Mouse (Mus musculus) testis, postnatal 10 days (tissue): ENCODE data around the gene Ccdc155.

Experiments used
- DNase-seq: peaks from one replicate; pipeline ENCODE4 v3.0.0; 2021; ENCODE audit warnings: low spot score

The Ccdc155 gene

DNA sequence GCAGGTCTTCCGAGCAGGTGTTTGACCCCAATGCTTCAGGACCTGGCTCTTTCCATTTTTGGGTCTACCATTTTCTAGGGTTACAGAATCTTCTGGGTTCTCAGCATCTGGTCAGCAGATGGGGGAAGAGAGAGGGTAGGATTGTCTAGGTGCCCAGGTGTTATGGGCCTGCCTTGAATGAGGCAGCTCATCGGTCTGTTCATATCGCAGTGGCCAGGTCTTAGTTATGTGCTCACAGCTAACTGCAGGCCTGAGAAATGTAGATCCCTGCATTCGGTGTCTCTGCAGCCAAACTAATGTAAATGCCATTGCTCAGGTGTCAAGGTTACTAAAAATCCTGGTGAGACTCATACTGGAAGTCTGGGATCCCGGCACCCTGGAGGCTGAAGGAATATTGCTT is 21.7 kb upstream of the Ccdc155 start:
- DNase-seq = peak; percentile 27

DNA sequence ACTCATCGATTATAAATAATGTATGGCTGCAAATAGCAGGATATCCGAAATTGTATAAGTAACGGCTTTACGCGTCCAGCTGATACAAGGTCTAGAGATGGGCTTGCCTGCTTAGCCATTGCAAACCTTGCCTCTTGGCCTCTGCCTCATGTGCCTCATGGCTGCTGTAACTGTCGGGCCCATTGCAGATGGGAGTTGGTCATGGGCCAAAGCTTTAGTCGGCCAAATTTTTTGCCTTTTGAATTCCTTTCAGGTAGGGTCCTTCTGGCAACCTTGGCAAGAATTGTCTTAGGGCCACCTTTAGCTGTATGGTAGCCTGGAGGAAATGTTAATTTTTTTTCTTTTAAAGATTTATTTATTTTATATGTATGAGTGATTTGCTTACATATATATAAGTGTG is 20.1 kb upstream of the Ccdc155 start:
- DNase-seq = peak; percentile 33

DNA sequence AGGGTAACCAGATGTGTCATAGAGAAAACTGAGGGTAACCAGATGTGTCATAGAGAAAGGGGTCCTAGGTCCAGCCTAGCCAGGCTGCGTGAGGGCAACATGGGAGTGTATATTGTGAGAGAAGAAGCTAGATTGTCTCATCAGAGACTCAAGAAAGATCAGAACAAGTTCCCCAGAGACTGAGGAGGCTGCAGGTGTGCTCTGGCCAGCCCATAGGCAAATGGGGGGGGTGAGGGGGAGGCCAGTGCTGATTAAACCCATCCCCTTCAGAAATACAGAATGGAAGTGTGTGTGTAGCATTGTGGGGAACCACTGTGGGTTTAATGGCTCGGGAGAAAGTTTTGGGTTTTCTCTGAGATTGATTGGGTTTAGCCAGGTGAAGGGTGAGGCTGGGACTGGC is 17.0 kb upstream of the Ccdc155 start:
- DNase-seq = no peak

DNA sequence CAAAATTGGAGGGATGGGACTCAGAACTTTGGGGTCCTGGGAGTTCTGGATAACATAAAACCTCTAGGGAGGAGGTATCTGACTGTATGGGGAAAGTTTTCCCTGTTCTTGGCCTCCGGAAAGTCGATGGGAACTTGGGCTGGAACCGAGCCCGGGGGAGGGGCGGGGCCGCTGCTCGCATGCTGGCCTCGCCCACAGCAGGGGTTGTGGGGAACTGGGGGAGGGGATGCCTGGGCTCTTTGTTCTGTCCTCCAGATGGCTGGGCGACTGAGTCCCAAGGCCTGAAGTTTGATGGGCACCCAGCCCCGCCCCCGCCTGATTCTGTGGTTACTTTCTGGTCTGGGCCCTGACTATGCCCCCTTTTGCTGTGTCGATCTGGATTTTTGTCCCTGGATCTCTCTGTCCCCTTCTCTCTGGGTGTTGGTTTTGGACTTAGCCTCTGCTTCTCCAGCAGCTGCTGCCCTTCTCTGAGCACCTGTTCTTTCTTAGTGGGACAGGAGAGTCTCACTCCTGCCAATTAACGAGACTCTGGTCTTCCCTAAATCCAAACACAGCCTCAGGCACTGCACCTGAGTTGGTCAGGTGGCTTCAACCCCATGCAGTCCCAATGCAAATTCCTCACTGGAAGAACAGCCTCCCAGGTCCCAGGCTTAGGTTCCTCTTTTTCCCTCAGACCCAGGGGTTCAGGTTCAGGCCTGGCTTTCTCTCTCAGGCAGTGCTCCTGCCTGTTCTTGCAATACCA is 11.9 kb upstream of the Ccdc155 start:
- peak; percentile 89 for DNase-seq

DNA sequence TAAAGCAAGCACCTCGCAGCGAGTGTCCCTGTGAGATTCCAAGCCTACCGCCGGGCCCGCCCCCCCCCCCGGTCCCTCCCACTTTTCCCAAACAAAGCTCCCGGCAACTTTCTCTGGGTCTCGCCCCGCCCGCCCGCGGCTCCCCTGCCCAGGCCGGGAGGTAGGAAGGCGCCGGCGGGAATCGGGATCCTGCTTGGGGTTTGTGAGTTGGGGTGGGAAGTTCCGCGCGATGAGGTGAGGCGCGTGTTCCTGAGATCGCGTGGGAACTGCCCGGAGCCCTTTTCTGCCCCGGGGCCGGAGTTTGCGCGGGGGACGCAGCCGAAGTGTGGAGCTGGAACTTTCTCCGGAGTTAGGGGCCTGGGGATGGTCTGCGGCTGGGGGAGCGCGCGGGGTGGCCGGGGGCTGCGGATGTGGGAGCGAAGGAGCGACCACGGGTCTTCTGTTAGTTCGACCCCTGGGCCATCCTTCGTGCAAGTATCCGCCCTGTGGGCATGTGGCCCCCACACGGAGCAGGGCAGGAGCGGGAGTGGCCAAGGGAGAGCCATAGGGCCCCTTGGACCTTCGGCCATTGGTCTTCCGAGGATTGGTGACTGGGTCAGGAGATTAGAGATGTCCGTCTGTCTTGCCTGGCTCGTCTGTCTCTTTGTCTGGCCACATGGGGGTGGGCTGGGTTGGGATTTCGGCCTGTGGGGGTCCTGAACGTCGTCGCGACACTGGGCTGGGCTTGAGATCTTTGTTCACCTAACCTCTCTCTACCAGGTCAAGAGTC is 11.2 kb upstream of the Ccdc155 start, which contains the start of gene Tead2:
TSS of gene Tead2 (plus strand) at position 81 of the 769 bp plus-strand sequence.
- DNase-seq = peak; percentile 76

DNA sequence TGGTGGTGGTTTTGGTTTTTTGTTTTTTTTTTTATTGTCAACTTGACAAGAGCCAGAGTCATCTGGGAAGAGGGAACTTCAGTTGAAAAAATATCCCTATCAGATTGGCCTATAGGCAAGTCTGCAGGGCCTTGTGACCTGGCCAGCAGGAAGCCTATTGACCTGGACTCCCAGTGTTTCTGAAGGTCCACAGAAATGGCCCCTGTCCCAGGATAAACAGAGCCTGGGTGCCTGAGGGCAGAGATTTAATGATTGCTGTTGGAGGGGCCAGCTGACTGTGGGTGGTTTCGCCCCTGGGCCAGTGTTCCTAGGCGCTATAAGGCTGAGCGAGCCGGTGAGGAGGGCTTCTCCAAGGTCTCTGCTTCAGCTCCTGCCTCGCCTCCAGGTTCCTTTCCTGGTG is 9.0 kb upstream of the Ccdc155 start:
- no peak for DNase-seq

DNA sequence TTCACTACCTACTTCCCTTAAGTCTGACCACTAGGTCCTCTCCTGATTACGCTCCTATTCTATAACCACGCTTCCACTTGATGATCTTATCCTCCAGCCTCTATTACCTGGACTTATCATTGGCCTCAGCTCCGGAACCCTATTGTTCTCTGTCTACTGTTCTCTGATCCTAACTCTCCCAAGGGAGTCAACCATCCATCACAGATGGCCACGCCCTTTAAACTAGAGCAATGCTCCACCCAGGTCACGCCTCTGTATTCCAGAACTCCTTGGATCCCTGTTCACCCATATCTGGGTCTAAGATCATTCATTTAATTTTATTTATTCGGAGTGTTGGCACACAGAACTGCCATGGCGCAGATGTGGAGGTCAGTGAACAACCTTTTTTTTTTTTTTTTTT is 7.7 kb upstream of the Ccdc155 start:
- DNase-seq = no peak

DNA sequence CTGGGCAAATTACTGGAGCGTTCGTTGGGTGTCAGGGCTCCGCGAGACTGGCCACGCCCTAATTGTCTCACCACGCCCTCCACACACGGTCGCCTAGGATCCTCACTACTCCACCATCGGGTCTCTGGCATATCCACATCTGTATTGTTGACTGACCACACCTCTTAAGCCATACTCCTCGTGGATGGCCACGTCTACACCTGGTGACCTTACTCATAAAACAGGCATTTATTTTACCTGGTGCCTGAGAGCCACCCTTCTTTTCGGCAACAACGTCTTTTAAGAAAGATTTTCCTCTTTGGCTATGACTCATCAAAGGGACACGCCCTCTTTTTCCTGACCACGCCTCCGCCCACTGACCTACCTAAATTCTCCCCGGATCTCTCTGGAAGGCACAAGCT is 7.2 kb upstream of the Ccdc155 start, which contains the start of gene Dkkl1:
TSS of gene Dkkl1 (minus strand) at position 297 of the 401 bp plus-strand sequence.
- DNase-seq = no peak

DNA sequence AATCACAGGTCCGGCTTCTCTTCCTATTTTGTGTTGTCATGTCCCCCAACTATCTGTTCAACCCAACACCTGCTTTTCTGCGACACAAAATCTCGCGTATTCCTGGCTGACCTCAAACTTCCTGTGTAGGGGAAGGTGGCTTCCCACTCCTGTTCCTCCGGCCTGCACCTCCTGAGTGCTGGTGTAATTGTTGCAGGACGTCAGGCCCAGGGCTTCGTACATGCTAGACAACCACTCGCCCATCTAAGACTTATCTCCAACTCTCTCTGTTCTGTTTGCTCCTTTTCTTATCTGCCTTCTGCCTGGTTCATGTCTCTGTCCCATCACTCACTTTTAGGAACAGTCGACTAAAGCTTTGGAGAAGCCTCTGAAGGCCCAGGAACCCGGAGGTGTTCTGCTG is 6.4 kb upstream of the Ccdc155 start:
- no peak for DNase-seq

DNA sequence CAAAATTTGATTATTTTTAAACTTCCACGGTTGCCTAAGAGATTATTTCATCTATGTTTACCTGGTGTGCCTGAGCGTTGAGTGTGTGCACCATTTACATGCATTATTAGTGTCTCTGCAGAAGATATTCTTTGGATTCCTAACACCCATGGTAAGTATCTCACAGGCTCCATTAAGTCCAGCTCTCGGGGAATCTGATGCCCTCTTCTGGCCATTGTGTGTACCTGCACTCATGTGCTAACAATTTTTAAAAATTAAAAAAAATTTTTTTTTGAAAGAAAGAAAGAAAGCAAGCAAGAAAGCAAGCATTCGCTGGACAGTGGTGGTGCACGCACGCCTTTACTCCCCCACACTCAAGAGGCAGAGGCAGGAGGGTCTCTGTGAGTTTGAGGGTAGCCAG is 3.6 kb upstream of the Ccdc155 start:
- no peak for DNase-seq

DNA sequence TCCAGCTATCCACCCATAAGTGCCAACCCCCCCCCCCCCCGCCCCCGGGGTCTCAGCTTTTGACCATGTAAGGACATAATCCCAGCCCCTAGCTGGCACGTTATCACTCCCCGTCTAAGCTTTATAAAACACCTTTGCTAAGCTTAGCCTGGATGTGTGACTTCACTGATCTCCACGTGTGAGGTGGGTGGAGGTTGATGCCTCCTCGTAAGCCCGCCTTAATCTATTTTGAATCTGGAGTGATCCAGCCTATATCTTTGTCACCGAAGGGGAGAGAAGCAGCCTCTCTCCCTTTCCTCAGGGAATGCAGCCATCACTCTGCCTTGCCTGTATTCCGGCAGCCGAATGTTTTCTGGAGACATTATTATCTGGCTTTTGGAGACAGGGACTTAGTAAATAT is 2.0 kb downstream of the Ccdc155 start:
- no peak for DNase-seq

DNA sequence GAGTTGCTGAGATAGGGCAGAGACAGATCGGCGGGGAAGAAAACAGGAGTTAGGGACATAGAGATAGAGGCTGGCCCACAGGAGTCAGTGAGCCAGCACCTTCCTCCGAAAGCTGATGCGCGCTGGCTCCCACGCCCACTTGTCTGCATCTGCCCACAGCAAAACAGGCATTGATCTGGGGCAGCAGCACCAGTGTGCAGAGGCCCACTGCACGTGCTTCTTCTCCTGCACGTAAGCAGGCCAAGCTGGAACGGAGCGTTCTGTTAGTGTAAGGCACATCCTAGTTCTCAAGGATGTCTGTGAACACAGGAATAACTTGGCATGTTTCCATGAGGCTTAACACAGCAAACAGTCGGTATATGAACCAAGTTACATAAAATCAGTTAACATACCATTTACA is 5.7 kb downstream of the Ccdc155 start:
- DNase-seq = no peak

DNA sequence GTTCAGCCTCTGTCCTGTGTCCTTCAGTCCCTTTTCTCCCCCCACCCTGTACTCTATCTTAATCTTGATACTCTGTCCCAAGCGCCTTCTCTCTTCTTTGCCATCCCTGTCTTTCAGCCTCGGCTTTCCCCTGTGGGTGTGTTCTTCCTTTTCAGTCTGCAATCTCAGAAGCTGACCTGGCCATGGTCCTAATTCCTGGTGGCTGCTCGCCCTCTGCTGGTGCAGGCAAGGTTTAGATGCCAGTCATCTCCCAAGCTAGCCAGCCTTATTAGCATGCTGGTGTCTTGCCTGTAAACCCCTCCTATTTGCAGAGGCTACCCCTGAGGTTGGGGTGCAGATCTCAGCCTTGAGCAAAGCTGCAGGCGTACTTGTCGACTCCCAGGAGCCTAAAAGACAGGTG is 6.3 kb downstream of the Ccdc155 start:
- DNase-seq = peak; percentile 81

DNA sequence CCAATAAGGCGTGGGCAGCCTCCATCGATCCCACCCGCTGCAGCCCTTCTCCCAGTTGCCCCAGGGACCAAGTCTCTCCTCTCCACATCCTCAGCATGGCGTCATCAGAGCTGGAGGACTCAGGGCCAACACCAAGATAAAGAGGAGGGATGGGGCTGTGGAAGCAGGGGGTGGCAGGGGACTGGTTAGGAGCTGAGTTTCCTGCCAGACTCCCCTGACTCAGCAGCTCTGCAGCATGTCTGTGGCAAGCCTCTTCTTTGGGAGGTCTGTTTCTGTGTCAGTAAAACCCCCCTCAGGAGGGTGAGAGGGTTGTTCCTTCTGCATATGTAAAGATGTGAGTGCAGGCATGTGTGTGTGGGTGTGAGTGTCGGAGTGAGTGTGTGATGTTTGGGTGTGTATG is 7.7 kb downstream of the Ccdc155 start:
- DNase-seq = no peak

DNA sequence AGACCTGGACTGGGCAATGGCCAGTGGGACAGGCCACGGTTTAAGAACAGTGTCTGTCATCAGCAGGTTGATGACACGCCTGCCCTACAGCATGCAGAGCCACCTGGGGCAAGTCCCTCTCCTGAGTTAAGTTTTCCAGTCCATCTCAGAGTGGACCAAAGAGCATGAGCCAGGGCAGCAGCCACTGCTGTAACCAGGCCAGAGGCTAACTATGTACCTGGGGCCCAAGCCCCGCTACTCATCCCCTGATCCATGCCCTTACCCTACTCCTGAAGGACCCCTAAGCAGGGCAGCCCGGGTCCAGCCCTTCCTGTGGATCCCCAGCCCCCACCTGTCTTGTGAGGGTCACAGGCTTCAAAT is 8.5 kb downstream of the Ccdc155 start:
- DNase-seq = no peak

DNA sequence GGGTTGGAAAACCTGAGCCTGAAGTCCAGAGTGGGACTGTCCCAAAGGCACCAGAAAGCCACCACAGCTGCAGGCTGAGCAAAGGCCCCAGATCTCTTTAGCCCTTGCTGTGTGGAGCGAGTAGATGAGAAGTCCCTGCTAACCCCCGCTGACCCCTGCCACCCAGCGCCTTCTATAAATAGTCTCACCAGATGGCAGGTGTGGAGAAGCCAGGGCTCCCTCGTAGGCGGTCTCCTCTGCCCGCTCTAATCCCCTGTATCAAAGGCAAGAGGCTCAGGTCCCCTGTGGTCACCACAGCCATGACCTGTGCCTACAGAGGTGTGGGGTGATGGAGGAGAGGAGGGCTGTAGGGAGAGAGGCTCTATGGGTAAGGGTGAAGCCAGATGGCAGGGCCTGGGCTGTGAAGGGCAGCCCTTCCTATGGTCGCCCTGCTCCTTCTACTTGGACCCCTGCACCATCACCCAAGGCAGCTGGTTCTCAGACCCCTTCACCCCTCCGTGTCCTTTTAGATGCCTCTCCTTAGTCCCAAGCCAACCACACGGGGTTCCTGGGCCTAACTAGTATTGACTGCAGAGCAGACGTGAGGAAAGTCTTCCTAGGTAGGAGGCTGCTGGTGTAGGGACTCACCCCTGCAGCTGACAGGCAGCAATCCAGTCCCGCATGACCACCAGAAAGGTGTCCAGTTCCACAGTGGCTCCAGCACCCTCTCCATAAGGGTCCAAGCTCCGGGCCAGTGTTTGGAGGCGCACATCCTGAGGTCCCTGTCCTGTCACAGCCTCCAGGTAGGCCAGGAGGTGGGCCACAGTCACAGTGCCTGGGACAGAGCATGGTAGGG is 9.1 kb downstream of the Ccdc155 start:
- DNase-seq = no peak

DNA sequence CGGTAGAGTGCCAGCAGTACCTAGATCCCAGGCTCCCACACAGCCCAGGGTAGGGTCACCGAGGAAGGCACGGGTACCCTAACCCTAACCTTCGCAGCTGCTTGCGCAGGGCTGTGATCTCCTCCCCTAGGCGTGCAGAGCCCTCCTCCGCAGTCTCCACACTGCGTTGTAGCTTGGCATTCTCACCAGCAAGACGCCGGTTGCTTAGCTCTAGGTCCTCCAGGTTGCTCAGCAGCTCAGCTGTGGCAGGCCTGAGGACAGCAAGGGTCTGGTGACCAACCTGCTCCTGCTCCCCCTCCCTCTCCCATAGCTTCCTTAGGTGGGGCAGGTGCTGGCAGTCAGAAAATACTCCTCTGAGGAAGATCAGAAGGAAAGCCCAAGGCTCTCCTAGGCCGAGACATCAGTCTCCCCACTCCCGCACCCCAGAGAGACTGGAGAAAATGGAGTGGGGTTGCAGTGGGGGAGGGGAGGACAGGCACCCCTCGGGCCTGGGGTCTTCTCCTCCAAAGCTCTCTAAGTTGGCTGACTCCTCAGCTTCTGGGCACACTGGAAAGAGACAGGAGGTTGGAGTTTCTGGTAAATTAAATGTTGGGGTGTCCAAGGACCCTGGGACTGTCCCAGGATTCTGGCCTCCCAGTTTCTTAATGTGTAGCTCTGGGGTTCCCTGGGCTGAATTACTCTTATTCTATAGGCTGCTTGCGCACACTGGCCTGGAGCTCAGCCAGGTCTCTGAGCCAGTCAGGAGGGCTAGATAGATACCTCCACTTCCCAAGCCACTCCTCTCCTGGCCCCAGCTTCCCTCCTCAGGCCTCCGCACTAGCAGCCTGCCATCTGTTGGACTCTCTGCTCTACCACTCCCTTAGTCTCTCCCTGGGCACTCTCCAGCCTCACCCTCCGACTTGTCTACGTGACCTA is 10.6 kb downstream of the Ccdc155 start:
- no peak for DNase-seq

DNA sequence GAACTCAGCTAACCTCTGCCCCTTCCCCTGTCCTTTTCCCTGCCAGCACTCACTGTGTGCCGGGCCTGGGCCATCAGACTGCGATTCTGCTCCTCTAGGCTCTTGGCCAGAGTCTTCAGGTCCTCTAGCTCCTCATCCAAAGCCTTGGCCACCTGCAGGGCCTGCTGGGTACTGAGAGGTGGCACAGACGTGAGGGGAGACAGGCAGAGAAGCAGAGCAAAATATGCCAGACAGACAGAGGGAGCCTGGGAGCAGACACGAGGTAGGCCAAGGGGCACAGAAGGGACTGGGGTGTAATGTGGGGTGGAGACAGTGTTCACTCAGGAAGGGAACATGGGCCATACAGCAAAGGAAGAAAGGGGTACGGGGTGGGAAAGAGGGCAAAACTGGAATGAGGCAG is 11.3 kb downstream of the Ccdc155 start:
- DNase-seq = no peak

DNA sequence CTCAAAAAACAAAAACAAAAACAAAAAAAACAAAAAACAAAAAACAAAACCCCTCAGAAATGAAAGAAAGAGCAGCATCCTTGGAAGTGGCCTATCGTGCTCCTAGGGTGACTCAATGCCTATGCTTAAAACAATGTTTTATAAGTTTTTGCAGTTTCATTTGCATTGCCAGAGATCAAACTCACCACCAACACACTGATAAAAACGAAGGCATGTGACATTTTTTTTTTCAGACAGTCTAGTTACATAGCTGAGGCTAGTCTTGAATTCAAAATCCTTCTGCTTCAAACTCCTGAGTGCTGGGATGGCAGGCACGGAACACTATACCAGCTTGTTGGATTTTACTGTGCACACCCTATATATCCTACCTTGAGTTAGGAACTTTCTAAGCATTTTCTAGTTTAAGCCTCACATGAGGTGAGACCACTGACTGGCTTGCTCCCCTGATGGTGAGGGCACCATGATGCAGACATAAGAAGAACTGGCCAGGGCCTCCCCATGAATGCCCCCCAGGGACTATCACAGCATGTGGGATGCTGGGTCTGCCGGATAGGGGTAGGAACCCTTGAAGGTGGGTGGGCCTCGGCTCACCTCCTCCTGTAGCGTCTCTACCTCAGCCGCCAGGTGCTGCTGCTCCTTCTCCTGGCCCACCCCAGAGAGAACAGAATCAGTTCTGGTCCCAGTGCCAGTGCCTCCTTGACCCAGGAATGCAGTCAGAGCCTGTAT is 11.9 kb downstream of the Ccdc155 start:
- no peak for DNase-seq

DNA sequence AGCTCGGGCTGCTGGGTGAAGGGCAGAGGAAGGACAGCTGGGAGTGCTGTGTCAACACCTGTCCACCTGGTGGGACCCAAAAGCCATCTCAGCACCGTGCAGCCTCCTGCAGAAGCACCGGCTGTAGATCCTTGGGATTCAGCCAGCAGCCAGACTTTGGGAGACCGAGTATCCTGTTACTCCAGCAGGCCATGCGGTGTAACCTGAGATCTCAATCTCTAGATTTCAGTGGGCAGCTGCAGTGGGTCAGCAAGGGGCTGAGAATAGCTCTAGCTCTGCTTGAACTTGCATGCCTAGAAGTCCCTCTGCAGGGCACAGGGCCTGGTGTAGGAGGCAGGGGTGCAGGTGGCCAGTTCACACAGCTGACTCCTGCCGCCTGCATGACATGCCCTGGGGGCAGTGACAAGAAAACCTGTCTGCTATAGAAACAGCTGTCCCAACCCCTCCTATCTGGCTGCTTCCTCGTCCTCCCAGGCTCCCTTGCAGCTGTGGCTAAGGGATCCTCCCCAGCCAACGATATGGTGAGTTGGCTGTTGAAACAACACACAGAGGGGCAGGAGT is 12.8 kb downstream of the Ccdc155 start:
- DNase-seq = no peak

DNA sequence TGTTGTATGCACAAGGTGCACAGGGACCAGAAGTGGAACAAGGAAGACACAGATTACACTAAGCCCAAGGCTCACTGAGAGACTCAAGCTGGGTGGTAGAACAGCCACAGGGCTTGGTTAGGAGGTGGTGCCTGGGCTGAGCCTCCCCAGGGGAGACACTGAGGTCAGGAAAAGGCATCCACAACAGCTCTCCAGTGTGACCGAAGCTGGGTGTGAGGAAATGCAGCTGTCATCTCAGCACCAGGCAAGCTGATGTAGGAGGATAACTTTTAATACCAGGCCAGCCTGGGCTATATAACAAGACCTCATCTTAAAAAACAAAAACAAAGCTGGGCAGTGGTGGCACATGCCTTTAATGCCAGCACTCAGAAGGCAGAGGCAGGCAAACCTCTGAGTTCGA is 13.5 kb downstream of the Ccdc155 start:
- DNase-seq = no peak
